Mouse (Mus musculus) spleen, adult 12 weeks (tissue): ENCODE data around the gene Olfr543.
A peak's percentile ranks its signal among the peaks of the same experiment; 100 is the strongest.

ENCODE experiments used
- DNase-seq: peaks from one replicate; pipeline ENCODE4 v3.0.0; 2022; ENCODE audit warnings: low spot score

Olfr543 gene

DNA sequence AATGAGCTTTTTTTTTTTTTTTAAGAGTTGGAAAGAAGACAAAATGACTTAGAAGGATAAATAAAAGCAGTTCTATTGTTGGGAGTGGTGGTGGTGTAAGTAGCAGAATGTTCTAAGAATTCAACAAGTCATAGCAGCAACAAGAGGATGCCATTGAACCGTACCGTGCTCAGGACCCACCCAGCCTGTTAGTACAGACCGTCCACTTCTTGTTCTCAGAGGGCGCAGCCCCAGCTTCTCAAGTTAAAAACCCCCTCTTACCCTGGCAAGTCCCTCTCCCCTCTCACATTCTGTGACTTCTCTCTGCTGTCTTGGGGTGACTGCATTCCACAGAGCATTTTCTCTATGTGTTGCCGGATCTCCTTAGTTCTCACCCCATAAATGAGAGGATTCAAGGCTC, 4.9 kb downstream of the Olfr543 start:
- no peak for DNase-seq

DNA sequence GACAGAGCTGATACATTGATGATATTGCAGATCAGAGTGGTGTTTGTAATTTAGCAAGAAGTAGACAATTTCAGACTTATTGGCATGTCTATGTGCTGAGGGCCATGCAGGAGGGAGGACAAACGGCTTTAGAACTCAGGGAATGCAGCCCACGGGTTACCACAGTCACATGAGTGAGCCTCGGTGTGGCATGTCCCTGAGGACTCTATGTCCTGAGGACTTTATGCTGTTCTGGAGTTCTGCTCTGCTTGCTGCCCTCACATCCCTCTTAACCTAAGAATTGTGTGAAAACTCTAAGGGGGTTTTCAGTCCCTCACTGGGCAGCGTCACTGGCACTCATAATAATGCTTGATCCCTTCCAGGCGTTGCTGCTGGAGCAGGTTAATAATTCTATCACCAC, 8.8 kb downstream of the Olfr543 start:
- no peak for DNase-seq

DNA sequence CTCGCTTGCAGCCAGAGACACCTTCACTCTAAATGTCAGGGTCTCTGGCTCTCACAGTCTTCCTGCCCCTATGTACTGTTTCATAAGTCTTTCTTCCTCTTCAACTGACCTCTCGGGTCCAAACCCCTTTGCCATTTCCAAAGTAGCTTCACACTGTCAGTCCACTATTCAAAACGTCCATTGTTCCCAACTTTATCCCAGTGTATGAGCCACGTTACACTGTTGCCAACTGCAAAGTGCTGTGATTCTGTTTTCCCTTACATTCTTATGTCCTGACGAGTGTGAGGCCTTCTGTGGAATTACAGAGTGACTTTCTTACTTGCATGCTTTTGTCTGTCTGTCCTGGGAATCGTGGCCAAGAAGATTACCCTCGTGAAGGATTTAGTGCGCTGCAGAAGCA, 13.9 kb downstream of the Olfr543 start:
- DNase-seq, result no peak

DNA sequence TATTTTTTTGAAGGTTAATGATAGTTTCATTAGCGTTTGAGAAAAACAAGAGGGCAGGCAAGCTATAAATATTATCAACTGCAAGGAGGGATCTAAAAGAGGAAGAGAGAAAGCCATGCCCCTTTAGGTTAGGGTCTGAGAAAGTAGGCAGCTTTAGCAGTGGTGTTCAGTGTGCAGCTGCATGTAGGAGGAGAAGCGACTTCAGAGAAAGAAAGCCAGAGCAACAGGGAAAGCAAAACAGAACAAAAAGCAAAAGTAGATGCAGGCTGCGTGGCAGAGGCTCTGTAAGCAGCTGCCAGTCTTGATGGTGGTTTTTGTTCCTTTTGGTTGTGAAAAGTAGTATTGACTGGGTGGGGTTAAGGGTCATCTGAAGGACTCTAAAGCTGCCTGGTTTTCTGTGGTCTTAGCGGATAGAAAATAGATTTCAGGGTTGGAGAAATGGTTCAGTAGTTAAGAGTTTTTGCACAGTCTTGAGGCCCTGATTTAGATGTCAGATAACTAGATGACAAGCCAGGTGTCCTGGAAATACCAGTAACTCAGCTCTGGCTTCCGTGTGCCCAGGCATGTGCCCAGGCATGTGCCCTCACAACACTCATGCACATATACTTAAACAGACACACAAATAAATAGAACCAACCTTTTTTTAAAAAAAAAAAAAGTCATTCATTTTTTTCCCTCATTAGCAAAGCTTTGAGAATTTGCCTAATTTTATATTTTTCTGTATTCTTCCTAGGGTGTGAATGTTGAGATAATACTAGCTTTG, 22.7 kb downstream of the Olfr543 start:
- DNase-seq, result no peak

DNA sequence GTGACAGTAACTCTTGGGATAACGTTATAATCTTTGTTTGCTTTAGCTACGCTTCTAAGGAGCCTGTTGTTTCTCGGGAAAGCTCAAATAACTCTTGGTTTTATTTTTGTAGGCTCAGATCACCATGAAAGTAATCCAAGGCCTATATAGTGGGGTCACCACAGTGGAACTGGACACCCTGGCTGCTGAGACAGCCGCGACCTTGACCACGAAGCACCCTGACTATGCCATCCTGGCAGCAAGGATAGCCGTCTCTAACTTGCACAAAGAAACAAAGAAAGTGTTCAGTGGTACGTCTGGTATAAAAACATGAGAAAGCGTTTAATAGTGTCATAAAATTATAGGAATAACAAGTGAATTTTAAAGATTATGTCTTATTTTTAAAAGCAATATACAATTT, 35.0 kb downstream of the Olfr543 start:
- no peak for DNase-seq

DNA sequence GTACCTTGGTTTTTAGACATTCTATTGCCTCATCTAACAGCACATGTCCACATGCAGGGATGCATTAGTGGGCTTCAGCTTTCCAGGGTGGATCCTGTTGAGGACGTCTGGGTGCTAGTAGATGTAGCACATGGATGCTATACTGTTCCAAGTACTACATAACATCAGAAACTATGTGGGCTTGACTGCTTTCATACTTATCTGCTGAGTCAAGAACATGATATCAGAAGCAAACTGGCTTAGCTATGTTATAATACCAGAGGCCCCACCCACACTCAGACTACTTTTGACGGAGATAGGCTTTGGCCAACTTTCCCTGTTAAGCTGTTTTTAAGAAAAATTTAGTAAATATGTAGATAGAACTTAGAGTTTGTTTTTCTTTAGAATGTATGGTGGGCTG, 37.2 kb downstream of the Olfr543 start:
- DNase-seq, result peak; percentile 18

DNA sequence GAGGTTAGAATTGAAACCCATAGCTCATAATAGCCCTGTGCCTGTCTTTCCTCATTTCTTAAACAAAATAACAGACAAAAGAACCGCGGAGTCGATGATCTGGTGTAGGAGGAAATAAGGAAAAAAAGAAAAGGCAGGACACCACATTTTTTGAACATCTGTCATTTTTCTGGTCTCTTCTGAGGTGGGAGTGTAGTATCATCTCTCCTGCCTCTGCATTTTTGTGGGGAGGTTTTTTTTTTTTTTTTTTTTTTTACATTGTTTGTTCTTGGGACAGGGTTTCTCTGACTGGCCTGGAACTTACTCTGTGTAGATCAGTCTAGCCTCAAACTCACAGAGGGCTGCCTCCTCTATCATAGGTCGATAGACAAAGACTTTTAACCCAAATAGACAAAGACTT, 39.0 kb downstream of the Olfr543 start:
- DNase-seq, result no peak

DNA sequence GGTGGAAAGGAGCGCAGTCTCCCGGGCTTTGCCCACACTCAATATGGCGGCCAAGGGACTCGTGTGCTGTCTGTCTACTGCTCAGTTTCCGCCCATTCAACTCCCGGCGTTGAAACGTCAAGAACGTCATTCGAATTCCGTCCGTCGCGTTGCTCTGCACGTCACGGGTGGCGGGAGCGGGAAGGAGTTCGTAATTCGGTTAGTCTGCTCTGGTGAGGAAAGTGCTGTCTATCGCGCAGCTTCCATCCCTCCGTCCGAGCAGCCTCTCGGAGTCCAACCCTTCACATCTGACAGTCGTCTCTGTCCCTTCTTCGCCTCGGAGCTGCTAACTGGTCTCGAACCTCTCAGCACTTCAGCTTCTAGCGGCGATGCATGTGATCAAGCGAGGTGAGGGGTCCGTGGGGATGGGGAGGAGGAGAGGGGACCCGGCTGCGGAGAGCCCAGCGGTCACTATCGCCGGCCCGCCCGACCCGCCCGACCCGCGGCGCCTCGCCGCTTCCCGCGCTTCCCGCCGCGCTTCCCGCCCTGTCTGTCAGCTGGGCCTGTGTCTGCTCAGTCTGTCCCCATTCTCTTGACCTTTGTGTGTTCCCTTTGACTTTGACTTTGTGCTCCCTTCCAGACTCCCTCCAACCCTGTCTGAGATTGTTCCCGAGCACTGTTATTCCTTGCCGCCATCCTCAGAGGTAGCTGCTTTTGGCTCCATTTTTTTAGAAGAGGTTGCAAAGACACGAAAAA, 39.7 kb downstream of the Olfr543 start, which contains the start of gene Rrm1:
Gene Rrm1 (plus strand): TSS at position 39 of the 735 bp plus-strand sequence.
- DNase-seq, result peak; percentile 90

DNA sequence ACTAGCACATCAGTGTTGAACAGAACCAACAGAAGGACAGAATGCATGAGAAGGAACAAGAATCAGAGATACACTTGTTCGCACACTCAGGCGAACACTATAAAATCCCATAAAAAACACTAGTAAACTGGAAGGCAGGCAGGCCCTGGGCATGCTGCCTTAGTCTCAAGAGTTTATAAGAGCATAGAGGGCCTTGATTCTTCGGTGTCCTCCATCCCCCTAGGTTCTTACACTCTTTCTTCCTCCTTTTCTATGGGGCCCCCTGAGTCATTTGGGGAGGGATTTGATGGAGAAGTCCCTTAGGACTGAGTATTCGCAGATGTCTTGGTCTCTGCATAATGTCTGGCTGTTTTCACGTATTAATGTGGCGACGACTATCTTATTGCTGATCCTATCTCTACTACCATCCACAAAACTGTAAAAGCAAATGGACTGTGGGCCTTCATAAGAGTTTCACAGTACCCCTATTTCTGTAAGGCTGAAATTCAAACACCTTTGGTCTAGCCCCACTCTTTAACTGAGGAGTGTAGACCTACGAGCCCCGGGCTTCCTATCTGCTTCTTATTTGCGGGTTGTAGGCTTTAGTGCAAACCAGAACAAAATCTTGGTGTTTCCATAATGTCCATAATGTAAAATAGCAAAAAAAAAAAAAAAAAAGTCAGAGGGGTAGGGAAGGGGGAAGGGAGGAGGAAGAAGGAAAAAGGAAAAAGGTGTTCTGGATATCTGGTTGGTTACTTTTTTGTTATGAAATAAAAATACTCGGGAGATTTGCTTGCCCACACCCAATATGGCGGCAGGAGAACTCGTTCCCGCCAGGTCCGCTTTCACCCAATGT, 40.4 kb downstream of the Olfr543 start:
- no peak for DNase-seq

DNA sequence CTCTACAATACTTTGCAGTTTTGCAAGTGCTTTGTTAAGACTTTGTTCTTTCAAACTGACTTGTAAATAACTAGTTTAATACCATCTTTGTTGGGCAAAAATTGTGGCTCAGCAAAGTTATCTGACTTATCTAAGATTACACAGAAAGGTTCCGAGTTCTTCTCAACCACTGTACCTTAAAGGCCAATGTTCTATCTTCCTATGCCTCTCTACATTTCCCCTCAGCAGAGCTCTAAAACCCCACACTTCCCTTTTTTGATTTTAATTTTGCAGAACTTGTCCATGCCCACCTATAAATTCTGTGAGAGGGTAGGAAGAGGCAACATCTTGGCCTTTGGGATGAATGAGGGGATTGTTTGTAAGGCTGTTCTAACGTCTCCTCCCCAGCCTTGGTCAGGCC, 47.1 kb downstream of the Olfr543 start:
- DNase-seq, result no peak
